Comparison of ENCODE assay signal across 48 mouse cellular contexts in genomic region chr9:37632305-37632704, GRCm38 (mm10). TPM values are rescaled to one million over a fixed set of nuclear protein-coding genes. Genes with fewer than 3 reads are reported as not detected.
"Had no signal": no experiment of that assay in that cellular context is flagged by ENCODE, and none has a peak within 500 bp of the region (broad histone marks: within the 10 kb centered on the region; RNA-seq: fewer than 3 reads in every experiment).

No protein-coding gene starts in this region.

- DNase-seq: heart, postnatal 10 days; heart, postnatal 14 days; heart, postnatal 36 days; heart, postnatal 4 days; kidney, adult 11 months; kidney, adult 18-20 months; kidney, adult 2 months; kidney, adult 8-10 months; kidney, adult 9 months; kidney, postnatal 10 days; kidney, postnatal 14 days; kidney, postnatal 25 days; kidney, postnatal 36 days; kidney, postnatal 4 days; layer of hippocampus, adult 9-11 months; layer of hippocampus, postnatal 36 days had no signal

- H3K4me3 ChIP-seq: heart, embryonic 12.5 days; heart, embryonic 13.5 days; heart, embryonic 15.5 days; hindbrain, embryonic 10.5 days; hindbrain, embryonic 12.5 days; hindbrain, embryonic 13.5 days; hindbrain, embryonic 15.5 days; intestine, embryonic 15.5 days; kidney, embryonic 15.5 days; layer of hippocampus, adult 2 months had no signal

- ATAC-seq: hindbrain, embryonic 16.5 days; hindbrain, postnatal 0 days; inflammation-experienced regulatory T-cells, adult 6 months; intestine, embryonic 15.5 days; intestine, embryonic 16.5 days; intestine, postnatal 0 days had no signal

- H3K4me1 ChIP-seq: heart, embryonic 12.5 days; heart, embryonic 13.5 days; heart, embryonic 15.5 days; hindbrain, embryonic 10.5 days; hindbrain, embryonic 13.5 days; hindbrain, embryonic 15.5 days; intestine, embryonic 15.5 days; kidney, embryonic 15.5 days had no signal

- H3K27ac ChIP-seq: heart, embryonic 13.5 days; heart, embryonic 15.5 days; hindbrain, embryonic 10.5 days; hindbrain, embryonic 12.5 days; hindbrain, embryonic 13.5 days; hindbrain, embryonic 14.5 days; hindbrain, embryonic 15.5 days; hindbrain, postnatal 0 days; intestine, embryonic 15.5 days; kidney, embryonic 15.5 days; kidney, postnatal 0 days; layer of hippocampus, adult 2 months had no signal

RNA-seq across cellular contexts. Expression of gene Spa17, which starts 18.8 kb away (rescaled TPM):
- total RNA-seq: hindbrain, postnatal 0 days had no signal

RNA-seq across cellular contexts. Expression of gene Panx3, which starts 36.7 kb away (rescaled TPM):
- total RNA-seq: heart, postnatal 10 days; heart, postnatal 14 days; heart, postnatal 25 days; heart, postnatal 36 days; heart, postnatal 4 days; hematopoietic stem cell, adult 5-6 weeks; hindbrain, postnatal 0 days; layer of hippocampus, adult 18-20 months; layer of hippocampus, adult 2 months; layer of hippocampus, adult 8-10 months; layer of hippocampus, postnatal 10 days; layer of hippocampus, postnatal 14 days; layer of hippocampus, postnatal 25 days; layer of hippocampus, postnatal 36 days; left cerebral cortex, adult 18-20 months; left cerebral cortex, adult 8-10 months had no signal
- polyA plus RNA-seq: heart, embryonic 14.5 days; heart, postnatal 0 days; hindbrain, embryonic 15.5 days; inflammation-experienced regulatory T-cells, adult 6 months; intestine, embryonic 14.5 days; intestine, embryonic 15.5 days; intestine, embryonic 16.5 days; intestine, postnatal 0 days; kidney, adult 2 months; kidney, embryonic 14.5 days; kidney, embryonic 15.5 days; kidney, embryonic 16.5 days; large intestine, adult 2 months had no signal
